Mouse (Mus musculus): ENCODE results near the gene Serinc5. TPM values are rescaled to one million over a fixed set of nuclear protein-coding genes. Genes with fewer than 3 reads are reported as not detected.
A peak's percentile ranks its signal among the peaks of the same experiment; 100 is the strongest.

The Serinc5 gene
- polyA plus RNA-seq, 1 experiment from 2014 or later, result 17.3 TPM

DNA sequence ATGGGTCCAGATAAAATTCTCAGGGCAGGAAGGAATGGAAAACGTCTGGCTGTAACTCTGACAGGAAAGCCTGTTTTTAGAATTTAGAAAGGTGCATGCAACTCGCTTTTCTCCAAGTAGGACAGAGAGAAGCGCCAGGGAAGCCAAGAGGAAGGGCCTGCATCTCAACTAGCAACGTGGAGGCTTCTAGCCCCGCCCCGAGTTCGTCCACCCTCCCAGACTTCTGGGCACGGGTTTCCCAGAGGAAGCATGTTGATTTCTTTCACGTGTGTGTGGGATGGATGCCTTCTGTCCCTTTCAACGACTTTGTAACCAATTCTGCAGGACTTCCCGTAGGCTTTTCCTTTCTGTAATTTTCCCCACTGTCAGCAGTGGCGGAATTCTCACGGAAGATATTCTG is 118.9 kb downstream of the Serinc5 start:
- Histone ChIP-seq H3K4me1 (replicated peaks) (peaks cover 3% of the 10 kb centered on the region; the same call in 1 of the 2 replicates), H3K4me2 (no peak overlapping the region), H3K27ac (replicated peaks) (no peak overlapping the region), H3K36me3 (replicated peaks) (no peaks in the 10 kb centered on the region), H3K9me3 (replicated peaks) (no peaks in the 10 kb centered on the region), H3K4me3 (replicated peaks) (no peak overlapping the region), H3K9ac (no peak overlapping the region), H3K27me3 (no peaks in the 10 kb centered on the region)
- ATAC-seq (ENCODE audit: insufficient read depth), result no peak
- WGBS (ENCODE audit: insufficient replicate concordance), result 40% methylated on average over 13 of the region's 13 CpGs

DNA sequence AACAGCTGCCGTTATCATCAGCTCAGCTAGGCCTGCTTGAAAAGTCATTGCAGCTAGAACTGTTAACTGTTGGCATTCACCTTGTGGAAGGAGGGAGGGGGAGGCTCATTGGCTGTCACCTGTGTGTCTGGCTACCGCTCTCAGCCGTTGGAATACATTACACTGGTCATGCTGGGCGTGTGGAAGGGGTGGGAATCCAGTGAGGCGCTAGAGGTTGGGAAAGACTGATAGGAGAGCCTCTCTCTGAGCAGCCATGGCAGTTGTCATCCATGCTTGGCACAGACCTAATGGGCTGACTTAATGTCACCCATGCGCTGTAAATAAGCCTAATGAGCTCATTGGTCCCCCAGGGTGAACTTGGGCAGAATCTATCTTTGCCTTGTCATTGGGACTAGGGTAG is 120.9 kb downstream of the Serinc5 start:
- Histone ChIP-seq H3K27ac (replicated peaks) (no peak overlapping the region), H3K27me3 (no peaks in the 10 kb centered on the region), H3K9me3 (replicated peaks) (no peaks in the 10 kb centered on the region), H3K4me3 (replicated peaks) (no peak overlapping the region), H3K9ac (no peak overlapping the region), H3K36me3 (replicated peaks) (no peaks in the 10 kb centered on the region), H3K4me1 (replicated peaks) (peaks cover 3% of the 10 kb centered on the region; the same call in 1 of the 2 replicates), H3K4me2 (no peak overlapping the region)
- 62% methylated on average over 6 of the region's 6 CpGs for WGBS (ENCODE audit: insufficient replicate concordance)
- no peak for ATAC-seq (ENCODE audit: insufficient read depth)

DNA sequence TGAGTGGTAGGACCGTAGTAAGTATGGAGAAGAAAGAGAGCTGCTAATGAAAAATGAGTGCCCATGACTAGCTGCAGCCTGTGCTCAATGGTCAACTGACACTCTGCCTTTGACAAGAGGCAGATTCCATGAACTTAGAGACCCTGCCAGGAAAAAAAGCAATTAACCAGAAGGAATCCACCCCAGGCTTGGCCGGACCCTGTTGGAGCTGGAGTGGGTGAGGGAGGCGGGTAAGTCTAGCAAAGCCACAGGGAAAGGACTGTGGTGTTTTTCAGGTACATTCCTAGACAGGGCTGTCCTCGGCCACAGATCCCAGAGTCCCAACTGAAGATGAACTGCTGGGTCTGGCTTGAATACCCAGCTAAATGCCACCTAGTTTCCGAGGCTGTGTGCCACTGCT is 121.9 kb downstream of the Serinc5 start:
- Histone ChIP-seq H3K9me3 (replicated peaks) (no peaks in the 10 kb centered on the region), H3K4me1 (replicated peaks) (peaks cover 3% of the 10 kb centered on the region; the same call in 1 of the 2 replicates), H3K4me2 (no peak overlapping the region), H3K36me3 (replicated peaks) (no peaks in the 10 kb centered on the region), H3K9ac (no peak overlapping the region), H3K27me3 (no peaks in the 10 kb centered on the region), H3K27ac (replicated peaks) (no peak overlapping the region), H3K4me3 (replicated peaks) (no peak overlapping the region)
- 0 out of 2 replicates have a peak, but pooled peaks have one; percentile 9 for ATAC-seq (ENCODE audit: insufficient read depth)
- WGBS (ENCODE audit: insufficient replicate concordance), result 68% methylated on average over 5 of the region's 5 CpGs

DNA sequence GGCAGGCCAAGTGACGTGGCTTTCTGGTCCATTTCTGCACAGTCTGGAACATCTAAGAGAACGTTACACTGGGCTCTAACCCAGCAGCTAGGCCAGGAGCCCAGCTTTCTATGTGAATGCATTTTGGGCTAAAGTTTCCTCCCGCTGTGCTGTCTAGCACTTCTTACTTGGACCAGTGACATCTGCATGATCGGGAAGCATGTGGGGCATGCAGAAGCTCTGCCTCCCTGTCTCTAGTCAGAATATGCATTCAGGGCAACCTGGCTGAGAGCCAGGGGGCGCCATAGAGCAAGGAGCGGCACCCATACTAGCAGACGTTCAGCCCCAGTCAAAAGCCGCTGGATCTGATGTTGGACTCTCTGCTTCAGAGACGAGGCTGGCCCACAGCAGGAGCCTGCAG is 122.4 kb downstream of the Serinc5 start:
- no peaks in the 10 kb centered on the region for H3K27me3 ChIP-seq
- no peak overlapping the region for H3K27ac ChIP-seq (replicated peaks)
- ATAC-seq (ENCODE audit: insufficient read depth), result 0 out of 2 replicates have a peak, but pooled peaks have one; percentile 25
- WGBS (ENCODE audit: insufficient replicate concordance), result 30% methylated on average over 9 of the region's 9 CpGs
- no peak overlapping the region for H3K4me3 ChIP-seq (replicated peaks)
- H3K36me3 ChIP-seq (replicated peaks), result no peaks in the 10 kb centered on the region
- H3K4me2 ChIP-seq, result peak overlapping the region; percentile 41; the same call in 1 of the 2 replicates
- H3K9me3 ChIP-seq (replicated peaks), result no peaks in the 10 kb centered on the region
- H3K9ac ChIP-seq, result no peak overlapping the region
- 0 out of 2 replicates have a peak, but pooled peaks cover 3% of the 10 kb centered on the region for H3K4me1 ChIP-seq (replicated peaks)

DNA sequence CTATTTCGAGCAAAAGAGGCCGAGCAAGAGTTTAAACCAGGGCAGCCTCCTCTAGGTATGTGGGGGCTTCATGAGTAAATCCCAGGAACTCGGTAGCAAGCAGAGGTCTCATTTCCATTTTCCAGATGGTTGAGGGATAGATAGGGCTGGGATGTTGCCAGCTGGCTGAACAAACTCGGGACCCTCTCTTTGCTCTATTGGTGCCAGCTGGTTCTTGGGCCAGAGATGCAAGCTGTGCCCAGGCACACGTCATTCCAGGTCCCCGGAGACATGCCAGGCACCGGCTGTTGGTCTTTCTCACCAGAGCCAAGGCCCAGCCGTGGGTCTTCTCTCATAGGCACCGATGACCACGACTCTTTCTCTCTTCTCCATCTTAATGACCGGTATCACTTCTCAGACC is 122.8 kb downstream of the Serinc5 start:
- 76% methylated on average over 11 of the region's 11 CpGs for WGBS (ENCODE audit: insufficient replicate concordance)
- no peak for ATAC-seq (ENCODE audit: insufficient read depth)

DNA sequence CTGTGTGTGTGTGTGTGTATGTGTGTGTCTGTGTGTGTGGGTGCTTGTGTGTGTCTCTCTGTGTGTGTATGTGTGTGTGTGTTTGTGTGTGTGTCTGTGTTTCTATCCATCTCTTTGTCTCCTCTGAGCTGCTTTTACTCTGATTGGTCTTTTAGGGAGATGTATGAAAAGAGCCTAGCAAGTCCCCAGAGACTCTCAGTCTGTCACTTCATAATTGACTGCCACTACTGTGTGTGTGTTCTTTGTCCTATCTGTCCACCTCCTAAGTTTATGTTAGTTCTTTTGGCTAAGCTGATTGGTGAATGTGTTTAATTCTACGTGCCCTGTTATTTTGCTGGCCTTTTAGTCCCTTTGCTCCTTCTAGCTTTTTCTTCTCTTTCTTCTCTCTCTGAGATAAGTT is 124.8 kb downstream of the Serinc5 start:
- Histone ChIP-seq H3K27me3 (no peaks in the 10 kb centered on the region), H3K9ac (no peak overlapping the region), H3K4me1 (replicated peaks) (peaks cover 8% of the 10 kb centered on the region; the same call in 1 of the 2 replicates), H3K27ac (replicated peaks) (no peak overlapping the region), H3K4me2 (no peak overlapping the region), H3K4me3 (replicated peaks) (no peak overlapping the region), H3K36me3 (replicated peaks) (no peaks in the 10 kb centered on the region), H3K9me3 (replicated peaks) (no peaks in the 10 kb centered on the region)
- 81% methylated on average over 1 of the region's 1 CpGs for WGBS (ENCODE audit: insufficient replicate concordance)
- no peak for ATAC-seq (ENCODE audit: insufficient read depth)

More for the DNA sequence above, 122.8 kb downstream of the Serinc5 start:
- no peaks in the 10 kb centered on the region for H3K9me3 ChIP-seq (replicated peaks)
- H3K27ac ChIP-seq (replicated peaks), result no peak overlapping the region
- H3K4me2 ChIP-seq, result peak overlapping the region; percentile 41; the same call in 1 of the 2 replicates
- no peaks in the 10 kb centered on the region for H3K27me3 ChIP-seq
- 0 out of 2 replicates have a peak, but pooled peaks cover 3% of the 10 kb centered on the region for H3K4me1 ChIP-seq (replicated peaks)
- H3K36me3 ChIP-seq (replicated peaks), result no peaks in the 10 kb centered on the region
- no peak overlapping the region for H3K9ac ChIP-seq
- no peak overlapping the region for H3K4me3 ChIP-seq (replicated peaks)

DNA sequence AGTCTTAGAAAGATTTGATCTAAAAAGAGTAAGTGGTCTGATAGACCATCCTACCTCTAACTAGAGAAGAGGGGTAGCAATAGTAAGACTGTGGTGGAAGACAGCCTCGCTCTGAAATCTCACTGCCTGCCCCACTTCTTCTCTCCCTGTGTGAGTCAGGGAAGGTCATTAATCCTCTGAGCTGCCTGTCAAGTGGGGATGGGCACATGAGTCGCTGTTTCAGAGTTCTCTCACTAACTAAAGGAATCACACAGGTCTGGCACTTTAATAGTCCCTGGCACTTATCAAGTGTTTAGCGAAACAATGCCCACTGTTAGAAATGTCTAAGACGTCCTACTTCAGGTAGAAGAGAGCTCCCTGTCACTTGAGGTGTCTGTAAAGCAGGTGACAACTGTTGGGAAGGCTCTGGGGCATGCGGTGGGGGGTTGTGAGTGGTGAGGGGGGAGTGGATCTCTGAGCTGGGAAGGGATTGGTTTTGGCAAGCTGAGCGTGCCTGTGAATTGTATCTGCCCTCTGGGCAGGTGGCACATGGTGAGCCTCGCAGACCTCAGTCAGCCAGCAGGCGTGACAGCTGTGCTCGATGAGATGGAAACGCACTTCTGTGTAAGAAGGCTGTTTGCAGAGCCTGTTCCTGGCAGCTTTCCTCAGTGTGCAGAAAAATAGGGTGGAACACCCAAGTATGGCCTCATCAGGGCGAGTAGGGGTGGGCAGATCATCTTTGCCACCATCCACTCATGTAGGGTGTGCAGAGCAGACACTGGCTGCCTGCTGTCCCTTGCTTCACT is 125.8 kb downstream of the Serinc5 start:
- Histone ChIP-seq H3K9me3 (replicated peaks) (no peaks in the 10 kb centered on the region), H3K4me2 (no peak overlapping the region), H3K27me3 (no peaks in the 10 kb centered on the region), H3K4me3 (replicated peaks) (no peak overlapping the region), H3K36me3 (replicated peaks) (no peaks in the 10 kb centered on the region), H3K9ac (no peak overlapping the region), H3K4me1 (replicated peaks) (peaks cover 17% of the 10 kb centered on the region), H3K27ac (replicated peaks) (no peak overlapping the region)
- no peak for ATAC-seq (ENCODE audit: insufficient read depth)
- 64% methylated on average over 11 of the region's 11 CpGs for WGBS (ENCODE audit: insufficient replicate concordance)

DNA sequence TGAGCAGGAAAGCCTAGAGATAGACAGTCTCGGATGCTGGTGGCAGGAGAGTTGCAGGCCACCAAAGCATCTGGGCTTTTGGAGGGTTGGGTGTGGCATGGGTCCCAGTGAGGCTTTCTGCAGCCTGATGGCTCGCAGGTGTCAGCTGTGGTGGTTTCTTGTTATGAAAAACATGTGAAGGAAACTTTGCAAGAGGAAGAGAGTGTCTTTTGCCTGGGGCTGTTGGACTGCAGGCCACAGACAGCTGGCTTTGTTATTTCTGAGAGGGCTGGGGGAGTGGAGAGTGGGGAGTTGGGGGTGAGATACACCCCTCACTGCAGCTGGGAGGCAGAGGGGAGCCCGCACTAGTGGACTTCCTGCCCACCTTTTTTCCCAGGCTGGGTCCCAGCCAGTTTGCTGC is 127.9 kb downstream of the Serinc5 start:
- peaks cover 35% of the 10 kb centered on the region for H3K4me1 ChIP-seq (replicated peaks)

DNA sequence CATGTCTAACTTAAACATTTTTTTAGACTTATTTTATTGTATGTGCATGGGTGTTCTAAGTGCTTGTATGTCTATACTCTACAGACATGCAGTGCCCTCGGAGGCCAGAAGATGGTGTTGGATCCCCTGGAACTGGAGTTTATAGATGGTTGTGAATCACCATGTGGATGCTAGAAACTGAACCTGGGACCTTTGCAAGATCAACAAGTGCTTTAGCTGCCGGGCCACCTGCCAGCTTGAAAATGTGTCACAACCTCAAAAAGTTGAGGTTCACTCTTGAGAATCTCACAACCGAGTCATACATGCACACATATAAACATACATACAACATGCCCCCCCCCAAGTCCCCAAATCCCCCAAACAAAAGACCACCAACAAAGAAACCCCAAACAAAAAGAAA is 129.0 kb downstream of the Serinc5 start:
- 74% methylated on average over 3 of the region's 3 CpGs for WGBS (ENCODE audit: insufficient replicate concordance)
- no peak overlapping the region for H3K9ac ChIP-seq
- H3K4me2 ChIP-seq, result no peak overlapping the region
- H3K4me3 ChIP-seq (replicated peaks), result no peak overlapping the region
- no peak overlapping the region for H3K27ac ChIP-seq (replicated peaks)
- H3K36me3 ChIP-seq (replicated peaks), result no peaks in the 10 kb centered on the region
- no peak for ATAC-seq (ENCODE audit: insufficient read depth)
- no peaks in the 10 kb centered on the region for H3K27me3 ChIP-seq
- H3K9me3 ChIP-seq (replicated peaks), result no peaks in the 10 kb centered on the region
- H3K4me1 ChIP-seq (replicated peaks), result peaks cover 40% of the 10 kb centered on the region

More for the DNA sequence above, 127.9 kb downstream of the Serinc5 start:
- no peak overlapping the region for H3K27ac ChIP-seq (replicated peaks)
- no peak overlapping the region for H3K4me3 ChIP-seq (replicated peaks)
- WGBS (ENCODE audit: insufficient replicate concordance), result 55% methylated on average over 3 of the region's 3 CpGs
- no peak overlapping the region for H3K4me2 ChIP-seq
- H3K36me3 ChIP-seq (replicated peaks), result no peaks in the 10 kb centered on the region
- ATAC-seq (ENCODE audit: insufficient read depth), result no peak
- H3K27me3 ChIP-seq, result no peaks in the 10 kb centered on the region
- H3K9me3 ChIP-seq (replicated peaks), result no peaks in the 10 kb centered on the region
- no peak overlapping the region for H3K9ac ChIP-seq

DNA sequence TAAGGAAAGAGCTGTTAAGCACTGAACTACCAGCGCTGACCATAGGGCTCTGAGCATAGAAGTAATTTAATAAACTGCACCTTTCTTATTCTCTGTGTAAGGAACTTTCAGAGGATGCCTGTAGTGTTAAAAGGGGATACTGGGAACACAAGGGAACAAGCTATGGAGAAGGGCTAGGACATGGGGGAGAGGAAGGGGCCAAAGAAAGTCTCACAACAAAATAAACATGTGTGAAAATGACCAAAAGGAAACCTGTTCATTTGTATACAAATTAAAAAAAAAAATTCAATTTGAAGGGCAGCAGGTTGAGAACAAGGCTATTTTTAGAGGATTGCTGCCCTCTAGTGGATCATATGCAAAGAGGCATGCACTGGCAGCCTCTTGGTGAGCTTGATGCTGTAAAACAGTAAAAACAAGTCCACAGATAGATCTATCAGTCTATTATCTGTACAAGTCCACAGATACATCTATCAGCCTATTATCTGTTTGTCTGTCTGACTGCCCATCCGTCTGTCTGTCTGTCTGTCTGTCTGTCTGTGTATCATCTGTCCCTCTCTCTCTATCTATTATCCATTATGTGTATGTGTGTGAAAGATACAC is 129.9 kb downstream of the Serinc5 start:
- WGBS (ENCODE audit: insufficient replicate concordance), result 6% methylated on average over 2 of the region's 2 CpGs

DNA sequence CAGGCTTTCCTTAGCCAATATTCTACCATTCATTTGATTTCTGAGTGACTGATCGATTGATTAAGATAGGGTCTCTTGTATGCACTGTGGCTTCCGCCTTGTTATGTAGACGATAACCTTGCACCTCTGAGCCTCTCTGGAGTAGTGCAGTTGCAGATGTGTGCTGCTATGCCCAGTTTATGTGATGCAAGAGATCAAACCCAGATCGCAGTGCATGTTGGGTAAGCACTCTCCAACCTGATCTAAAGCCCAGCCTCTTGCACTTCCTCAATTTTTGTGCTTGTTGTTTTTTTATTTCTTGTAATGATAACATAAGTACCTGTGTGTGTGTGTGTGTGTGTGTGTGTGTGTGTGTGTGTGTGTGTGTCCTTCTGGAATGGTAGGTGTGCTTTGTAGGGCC is 132.0 kb downstream of the Serinc5 start:
- Histone ChIP-seq H3K9me3 (replicated peaks) (no peaks in the 10 kb centered on the region), H3K4me3 (replicated peaks) (peak overlapping the region; percentile 28), H3K9ac (peak overlapping the region; percentile 58), H3K27me3 (peaks cover 2% of the 10 kb centered on the region; the same call in 1 of the 2 replicates), H3K4me1 (replicated peaks) (peaks cover 40% of the 10 kb centered on the region), H3K27ac (replicated peaks) (peak overlapping the region; percentile 92), H3K4me2 (peak overlapping the region; percentile 73), H3K36me3 (replicated peaks) (no peaks in the 10 kb centered on the region)
- ATAC-seq (ENCODE audit: insufficient read depth), result peak; percentile 56
- 64% methylated on average over 4 of the region's 4 CpGs for WGBS (ENCODE audit: insufficient replicate concordance)

More for the DNA sequence above, 129.9 kb downstream of the Serinc5 start:
- H3K4me2 ChIP-seq, result no peak overlapping the region
- H3K9ac ChIP-seq, result no peak overlapping the region
- H3K27me3 ChIP-seq, result no peaks in the 10 kb centered on the region
- ATAC-seq (ENCODE audit: insufficient read depth), result no peak
- peaks cover 40% of the 10 kb centered on the region for H3K4me1 ChIP-seq (replicated peaks)
- no peaks in the 10 kb centered on the region for H3K9me3 ChIP-seq (replicated peaks)
- no peak overlapping the region for H3K4me3 ChIP-seq (replicated peaks)
- 0 out of 2 replicates have a peak overlapping the region, but pooled peaks have one; percentile 92 for H3K27ac ChIP-seq (replicated peaks)
- H3K36me3 ChIP-seq (replicated peaks), result no peaks in the 10 kb centered on the region

Data from liver, embryonic 15.5 days (tissue).